Mouse (Mus musculus) MEL (cell line): Measurements from ENCODE around the gene Ncoa7.

Experiments
- BHLHE40 ChIP-seq: IDR thresholded peaks from 2 replicates; pipeline ENCODE4 v1.6.1; 2012; ENCODE audit warnings: low read depth, mild to moderate bottlenecking, inconsistent platforms, low read length, improper control_type of control experiment, borderline replicate concordance
- CHD2 ChIP-seq: IDR thresholded peaks from 2 replicates; pipeline ENCODE4 v1.6.1; 2011; ENCODE audit warnings: low read length, improper control_type of control experiment
- CTCF ChIP-seq, 3 experiments: IDR thresholded peaks in 2 of 3; conservative IDR thresholded peaks in 1 of 3; 2 replicates each; pipeline ENCODE4 v1.5.1; 2011 to 2012; ENCODE audit warnings: low read length in 3 of 3, low read depth in 2 of 3, mild to moderate bottlenecking in 2 of 3, improper control_type of control experiment in 1 of 3, inconsistent platforms in 1 of 3, mixed read lengths in 1 of 3, moderate library complexity in 1 of 3; ENCODE audit not compliant: control insufficient read depth in 1 of 3, insufficient read depth in 1 of 3, poor library complexity in 1 of 3, severe bottlenecking in 1 of 3
- E2F4 ChIP-seq: IDR thresholded peaks from 2 replicates; pipeline ENCODE4 v1.6.1; 2011; ENCODE audit warnings: low read depth, low read length, improper control_type of control experiment, borderline replicate concordance
- ETS1 ChIP-seq: IDR thresholded peaks from 2 replicates; pipeline ENCODE4 v1.6.1; 2012; ENCODE audit warnings: low read depth, mild to moderate bottlenecking, inconsistent platforms, low read length, improper control_type of control experiment, moderate library complexity
- GABPA ChIP-seq: IDR thresholded peaks from 2 replicates; pipeline ENCODE4 v1.6.1; 2012; ENCODE audit warnings: low read depth, mild to moderate bottlenecking, inconsistent platforms, low read length, improper control_type of control experiment, moderate library complexity
- MAFK ChIP-seq: IDR thresholded peaks from 2 replicates; pipeline ENCODE4 v1.6.1; 2011; ENCODE audit warnings: low read depth, mild to moderate bottlenecking, low read length, improper control_type of control experiment, borderline replicate concordance
- MXI1 ChIP-seq: IDR thresholded peaks from 2 replicates; pipeline ENCODE4 v1.6.1; 2011; ENCODE audit warnings: mild to moderate bottlenecking, low read depth, low read length, improper control_type of control experiment
- MYB ChIP-seq: IDR thresholded peaks from 2 replicates; pipeline ENCODE4 v1.6.1; 2011; ENCODE audit warnings: mild to moderate bottlenecking, low read depth, low read length, improper control_type of control experiment
- POLR2AphosphoS2 ChIP-seq: IDR thresholded peaks from 2 replicates; pipeline ENCODE4 v1.6.1; 2011; ENCODE audit warnings: low read length, improper control_type of control experiment
- SMC3 ChIP-seq: IDR thresholded peaks from 2 replicates; pipeline ENCODE4 v1.6.1; 2011; ENCODE audit warnings: low read depth, low read length, improper control_type of control experiment
- USF2 ChIP-seq, 2 experiments: IDR thresholded peaks; 2 replicates each; pipeline ENCODE4 v1.6.1; 2011 to 2012; ENCODE audit warnings: improper control_type of control experiment in 2 of 2, low read length in 2 of 2, borderline replicate concordance in 1 of 2, inconsistent platforms in 1 of 2, low read depth in 1 of 2, mild to moderate bottlenecking in 1 of 2; ENCODE audit not compliant: insufficient read depth in 1 of 2

DNA sequence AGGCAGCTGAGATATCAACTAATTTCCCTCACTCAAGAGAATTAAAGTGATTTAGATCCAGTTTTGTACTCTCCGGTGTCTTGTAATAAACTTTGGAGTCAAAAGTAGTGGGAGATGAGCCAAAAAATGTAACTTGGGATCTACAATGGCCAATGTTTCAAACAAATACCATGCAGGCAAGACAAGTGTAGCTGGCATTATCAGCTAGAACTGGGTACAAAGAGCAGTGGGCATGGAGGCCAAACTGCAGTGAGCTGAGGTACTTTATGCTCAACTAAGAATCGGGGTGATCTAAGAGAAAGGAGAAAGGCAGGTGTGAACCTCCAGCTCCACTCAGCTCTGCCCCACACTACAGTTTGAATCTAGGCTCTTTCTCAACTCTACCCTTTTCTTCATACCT lies 28.7 kb downstream of the Ncoa7 start:
- TF ChIP-seq MAFK (no peak), MXI1 (no peak), CHD2 (no peak), ETS1 (no peak), SMC3 (no peak), CTCF (IDR thresholded peaks at IDR 0.05 in 2 of 3, conservative IDR thresholded peaks at IDR 0.05 in 1 of 3; ENCODE audit: control insufficient read depth in 1 of 3, insufficient read depth in 1 of 3, low read depth in 2 of 3, low read length in 3 of 3, poor library complexity in 1 of 3, severe bottlenecking in 1 of 3) (no peak), E2F4 (no peak), BHLHE40 (no peak), USF2 (IDR thresholded peaks at IDR 0.05; ENCODE audit: borderline replicate concordance in 1 of 2, insufficient read depth in 1 of 2, low read depth in 1 of 2, low read length in 2 of 2) (no peak), POLR2AphosphoS2 (no peak), GABPA (no peak), MYB (no peak)
